Mouse (Mus musculus): Measurements from ENCODE around the gene Rgcc. TPM values are rescaled to one million over a fixed set of nuclear protein-coding genes. Genes with fewer than 3 reads are reported as not detected.

Rgcc gene
- total RNA-seq, 2 experiments from 2014 or later: 122 to 238 TPM

DNA sequence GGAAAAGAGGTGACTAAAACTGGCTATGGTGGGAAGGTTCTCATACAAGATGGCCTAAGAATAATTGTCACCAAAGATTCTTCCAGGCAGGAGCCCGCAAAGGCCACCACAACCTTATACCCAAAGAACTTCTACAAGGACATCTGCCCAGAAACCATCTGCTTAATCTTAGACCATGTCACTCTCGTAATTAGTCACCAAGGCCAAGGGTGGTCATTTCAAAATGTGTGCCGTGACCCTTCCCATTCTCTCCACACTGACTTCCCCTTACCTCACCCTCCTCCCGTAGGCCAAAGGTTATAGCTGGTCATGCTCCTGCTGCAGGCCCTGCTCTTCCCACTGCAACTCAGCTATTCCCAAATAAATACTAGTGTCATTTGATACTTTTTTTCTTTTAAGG is 22.5 kb downstream of the Rgcc start:
- DNase-seq: peak in 1 of 2 experiments; percentile 47

DNA sequence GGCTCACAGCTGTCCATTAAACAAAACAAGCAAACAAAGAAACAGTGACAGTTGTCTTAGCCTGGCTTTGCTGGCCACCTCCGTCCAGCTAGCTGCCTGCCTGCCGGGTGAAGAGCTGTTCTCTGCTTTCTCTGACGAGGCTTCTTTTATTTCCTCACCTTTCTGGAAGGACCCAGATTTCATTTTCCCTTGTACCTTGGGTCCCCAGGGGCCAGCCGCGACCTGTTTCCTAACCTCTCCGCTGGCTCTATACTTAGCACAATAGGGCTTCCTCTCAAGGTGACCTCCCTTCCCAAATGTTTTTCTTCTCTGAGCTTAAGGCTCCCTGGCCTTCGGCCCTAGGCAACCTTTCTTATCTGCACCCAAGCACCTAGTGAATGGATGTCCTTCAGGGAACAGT is 23.5 kb downstream of the Rgcc start:
- DNase-seq: peak in 1 of 2 experiments; percentile 71

DNA sequence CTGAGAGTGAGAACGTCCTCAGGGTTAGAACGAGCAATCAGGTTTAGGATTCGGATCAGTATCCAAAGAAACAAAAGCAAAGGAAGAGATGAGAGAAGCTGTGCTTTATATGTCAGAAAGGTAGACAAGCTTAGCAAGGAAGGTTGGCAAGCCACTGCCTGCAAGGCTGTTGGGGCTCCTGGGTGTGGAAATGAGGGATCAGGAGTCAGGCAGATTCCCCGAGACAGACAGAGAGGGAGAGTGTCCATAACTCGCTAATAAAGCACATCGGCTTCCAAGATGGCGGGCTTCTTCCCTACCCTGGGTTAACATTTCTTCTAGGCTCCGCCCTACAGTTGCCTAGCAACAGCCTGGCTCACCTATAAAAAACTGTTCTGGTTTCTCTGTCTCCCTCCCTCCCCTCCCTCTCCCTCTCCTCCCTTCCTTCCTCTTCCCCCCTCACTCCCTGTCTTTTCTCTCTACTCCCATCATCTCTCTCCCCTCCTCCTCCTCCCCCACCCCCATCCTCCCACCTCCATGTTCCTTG is 25.5 kb downstream of the Rgcc start:
- DNase-seq: no peak

DNA sequence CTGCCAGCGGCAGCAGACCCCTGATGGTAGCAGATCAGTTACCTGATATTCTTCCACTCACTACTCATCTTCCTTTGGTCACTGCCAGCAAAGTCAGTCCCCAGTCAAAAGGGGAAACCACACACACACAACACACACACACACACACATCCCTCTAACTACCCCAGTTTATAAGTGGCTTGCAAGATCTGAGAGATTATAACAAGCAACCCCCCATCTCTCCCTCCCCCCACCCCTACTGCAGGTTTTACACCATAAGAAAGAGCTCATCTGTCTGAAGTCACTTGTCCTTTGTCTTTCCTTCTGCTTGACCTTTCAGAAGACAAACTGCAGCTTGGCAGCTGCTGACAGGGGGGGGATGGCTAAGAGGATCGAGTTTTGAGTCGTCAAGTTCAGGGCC is 26.0 kb downstream of the Rgcc start:
- no peak for DNase-seq

DNA sequence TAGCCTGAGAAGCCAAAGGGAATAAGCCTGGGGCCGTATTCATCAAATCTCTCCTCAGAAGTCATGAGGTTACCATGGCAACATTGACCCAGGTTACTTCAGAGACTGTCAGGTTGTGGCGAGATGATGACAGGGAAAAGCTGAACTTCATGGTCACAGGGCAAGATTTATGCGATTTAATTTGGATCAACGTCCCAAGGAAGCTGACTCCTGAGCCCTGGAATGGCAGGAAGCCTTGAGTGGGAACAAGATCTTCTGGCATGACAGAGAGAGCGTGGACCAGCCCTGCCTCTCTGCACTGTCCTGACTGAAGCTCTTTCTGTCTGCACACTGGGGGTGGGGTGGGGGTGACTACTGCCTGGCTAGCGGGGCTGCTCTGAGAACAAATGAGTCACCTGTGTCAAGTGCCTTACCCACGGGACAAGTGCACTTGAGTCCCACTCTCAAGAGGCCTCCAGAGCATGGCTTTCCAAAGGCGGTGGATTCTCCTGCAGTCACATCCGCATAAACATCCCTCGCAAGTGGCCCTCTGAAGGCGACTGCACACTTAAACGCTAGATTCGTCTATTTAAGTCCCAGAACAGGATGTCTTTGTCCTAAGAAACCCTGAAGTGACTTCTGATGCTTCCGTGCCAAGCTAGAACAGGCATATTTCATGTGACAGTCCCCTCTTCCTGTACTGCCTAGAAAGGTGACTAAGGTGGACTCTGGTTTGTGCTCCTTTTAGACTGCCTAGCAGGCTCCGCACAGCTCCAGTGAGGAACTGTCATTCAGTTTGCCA is 27.6 kb downstream of the Rgcc start:
- peak; percentile 30 to 78 for DNase-seq

DNA sequence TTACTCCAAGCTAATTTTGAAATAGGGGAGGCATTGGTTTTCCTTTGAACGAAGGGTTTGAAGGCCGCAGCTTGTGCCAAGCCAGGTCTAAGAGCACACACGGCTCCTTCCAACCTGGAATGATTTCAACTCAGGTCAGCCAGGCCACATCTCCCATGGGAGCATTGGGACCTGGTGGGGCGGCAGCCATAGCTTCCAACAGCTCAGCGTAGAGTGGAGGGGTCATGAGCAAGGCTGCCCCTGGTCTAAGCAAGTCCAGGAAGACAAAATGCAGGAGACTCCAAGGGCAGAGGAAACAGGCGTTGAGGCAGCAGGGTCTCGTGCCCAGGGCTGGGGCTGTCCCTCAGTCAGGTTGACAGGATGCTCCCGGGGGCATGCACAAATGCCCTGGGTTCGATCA is 28.5 kb downstream of the Rgcc start:
- peak; percentile 38 to 65 for DNase-seq

DNA sequence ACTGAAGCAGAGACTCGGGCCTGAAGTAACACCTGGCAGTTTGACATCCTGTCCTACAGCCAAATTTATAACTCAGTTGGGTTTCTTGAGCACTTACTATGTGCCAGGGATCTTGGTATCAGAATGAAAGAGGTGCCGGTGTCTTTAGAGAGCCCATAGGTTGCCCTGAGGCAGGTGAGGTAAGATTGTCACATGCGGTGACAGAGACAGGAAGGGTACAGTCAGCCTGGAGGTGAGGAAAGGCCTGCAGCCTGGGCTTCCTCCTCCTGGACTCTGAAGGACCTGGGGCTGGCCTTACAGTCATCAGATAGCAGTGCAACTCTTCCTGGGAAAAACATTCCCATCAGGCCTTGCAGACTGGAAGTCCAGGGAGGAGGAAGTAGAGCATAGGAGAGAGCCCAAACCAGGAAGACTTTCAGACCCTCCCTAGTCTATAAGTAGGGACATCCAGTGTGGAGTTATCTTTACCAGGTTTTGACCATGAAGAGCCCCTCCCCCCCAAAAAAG is 29.2 kb downstream of the Rgcc start:
- DNase-seq: no peak

DNA sequence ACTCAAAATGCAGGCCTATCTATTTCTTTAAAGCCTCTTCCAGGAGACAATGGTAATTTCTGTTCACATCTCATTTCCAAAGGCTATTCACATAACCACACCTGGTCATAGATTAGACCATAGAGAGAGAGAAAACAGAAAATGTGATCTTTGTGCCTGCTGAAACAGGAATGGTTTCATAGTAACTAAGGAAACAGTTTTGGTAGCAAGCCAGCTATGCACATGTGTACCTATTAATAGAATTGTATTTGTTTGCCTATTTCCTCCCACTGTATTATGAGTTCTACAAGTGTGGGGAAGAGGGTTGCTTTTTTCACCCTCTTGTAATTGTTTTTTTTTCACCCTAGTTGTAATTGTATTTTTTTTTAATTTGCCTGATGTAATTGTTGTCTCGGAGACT is 31.9 kb downstream of the Rgcc start:
- no peak for DNase-seq

DNA sequence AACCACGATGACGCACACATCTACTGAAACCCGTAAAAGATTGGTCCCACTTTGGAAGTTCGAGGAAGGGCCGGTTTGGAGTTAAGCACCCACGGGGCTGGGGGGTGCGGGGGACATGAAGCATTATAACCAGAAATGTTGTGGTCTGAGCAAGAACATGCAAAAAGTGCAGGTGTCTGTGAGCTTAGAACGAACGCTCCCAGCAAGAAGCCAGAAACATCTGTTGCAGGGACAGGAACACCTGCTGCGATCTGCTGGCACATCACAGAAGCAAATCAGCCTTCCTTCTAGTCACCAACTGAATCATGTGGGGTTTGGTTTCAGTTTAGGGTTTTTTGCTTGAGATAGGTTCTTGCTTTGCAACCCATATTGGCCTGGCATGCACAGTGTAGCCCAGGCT is 33.6 kb downstream of the Rgcc start:
- no peak for DNase-seq

DNA sequence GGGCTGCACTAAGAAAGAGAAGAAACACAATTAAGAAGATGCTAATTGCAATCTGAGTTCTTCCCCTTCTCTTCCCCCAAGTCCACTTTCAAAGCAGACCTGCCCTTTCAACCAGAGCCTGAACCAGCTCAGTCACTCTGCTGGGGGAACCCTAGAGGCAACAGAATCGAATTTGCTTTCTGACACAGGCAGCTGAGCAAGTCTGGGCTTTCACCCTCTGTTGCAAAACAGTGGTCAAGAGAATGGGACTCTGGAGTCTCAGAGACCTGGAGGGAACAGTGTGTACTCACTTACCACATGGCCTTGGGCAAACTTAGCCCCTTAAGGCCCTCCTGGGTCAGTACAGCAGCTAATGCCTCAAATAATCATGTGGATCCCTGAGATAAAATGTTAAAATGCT is 34.1 kb downstream of the Rgcc start:
- DNase-seq: no peak

DNA sequence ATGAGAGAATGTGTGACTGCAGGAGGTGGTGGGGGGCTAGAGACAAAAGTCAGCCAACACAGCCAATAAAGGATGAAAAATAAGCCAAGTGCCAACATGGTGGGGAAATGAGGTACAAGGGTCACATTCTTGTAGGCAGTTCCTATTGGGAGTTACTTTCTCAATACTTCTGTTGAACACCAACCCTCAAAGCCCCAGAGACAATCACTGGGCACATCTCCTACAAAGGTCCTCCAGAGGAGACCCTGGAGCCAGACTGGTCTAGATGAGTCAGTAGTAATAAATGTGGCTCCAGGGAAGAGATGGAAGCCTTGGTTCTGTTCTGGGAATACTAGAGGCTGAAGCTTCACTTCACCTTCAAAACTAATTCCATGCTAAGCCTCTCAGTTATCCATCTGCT is 35.0 kb downstream of the Rgcc start:
- peak in 1 of 2 experiments; percentile 49 for DNase-seq

DNA sequence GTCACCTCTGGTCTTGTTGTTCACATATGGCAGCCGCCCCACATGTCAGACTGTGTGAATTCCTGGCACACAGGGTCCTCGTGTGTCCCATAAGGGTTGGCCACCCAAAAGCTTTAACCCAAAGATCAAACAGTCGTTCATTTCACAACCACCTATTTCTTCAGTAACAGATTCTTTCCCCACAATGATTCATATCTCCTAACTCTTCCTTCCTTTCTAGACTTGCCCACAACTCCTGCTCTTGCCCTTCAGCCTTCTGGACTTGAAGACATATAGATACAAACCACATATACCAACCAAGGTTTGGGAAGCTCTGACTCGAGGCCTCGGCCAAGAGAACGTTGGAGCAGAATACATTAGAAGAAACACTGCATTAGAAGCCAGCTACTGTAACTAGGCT is 35.7 kb downstream of the Rgcc start:
- no peak for DNase-seq

DNA sequence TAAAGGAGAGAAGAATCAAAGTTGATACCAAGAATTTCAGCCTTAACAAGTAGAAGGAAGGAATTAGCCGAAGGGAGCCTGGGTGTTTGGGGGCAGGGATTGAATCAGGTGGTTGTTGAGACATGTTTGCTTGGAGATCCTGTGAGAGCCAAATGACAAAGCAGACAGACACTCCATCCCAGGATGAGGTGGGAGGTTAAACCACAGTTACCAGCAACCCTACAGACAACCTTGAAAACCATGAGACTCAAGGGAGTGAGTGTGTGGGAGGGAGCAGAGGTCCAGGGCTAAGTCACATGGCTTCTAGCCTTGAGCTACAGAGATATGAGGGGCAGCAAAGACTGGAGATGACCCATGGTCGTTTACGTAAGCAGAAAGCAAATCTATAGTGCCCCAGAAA is 38.1 kb downstream of the Rgcc start:
- DNase-seq: no peak

DNA sequence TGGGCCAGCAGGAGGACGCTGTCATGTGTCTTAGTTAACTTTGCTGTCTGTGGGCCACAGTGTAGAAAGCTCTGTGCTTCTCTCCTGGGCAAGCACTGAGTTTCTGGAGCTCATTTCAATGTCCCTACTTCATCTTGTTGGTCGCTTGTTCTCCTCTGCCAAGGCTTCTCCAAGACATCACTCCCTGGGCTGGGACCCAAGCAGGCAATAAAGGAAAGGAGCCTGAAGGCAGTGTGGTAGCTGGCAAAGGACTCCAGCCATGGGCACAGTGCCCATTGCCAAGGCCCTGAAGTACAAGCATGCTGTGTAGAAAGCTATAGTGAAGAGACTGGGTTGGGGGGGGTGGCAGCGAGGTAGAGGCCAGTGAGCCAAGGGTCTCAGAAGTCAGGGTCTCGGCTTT is 38.8 kb downstream of the Rgcc start:
- peak; percentile 55 to 71 for DNase-seq

DNA sequence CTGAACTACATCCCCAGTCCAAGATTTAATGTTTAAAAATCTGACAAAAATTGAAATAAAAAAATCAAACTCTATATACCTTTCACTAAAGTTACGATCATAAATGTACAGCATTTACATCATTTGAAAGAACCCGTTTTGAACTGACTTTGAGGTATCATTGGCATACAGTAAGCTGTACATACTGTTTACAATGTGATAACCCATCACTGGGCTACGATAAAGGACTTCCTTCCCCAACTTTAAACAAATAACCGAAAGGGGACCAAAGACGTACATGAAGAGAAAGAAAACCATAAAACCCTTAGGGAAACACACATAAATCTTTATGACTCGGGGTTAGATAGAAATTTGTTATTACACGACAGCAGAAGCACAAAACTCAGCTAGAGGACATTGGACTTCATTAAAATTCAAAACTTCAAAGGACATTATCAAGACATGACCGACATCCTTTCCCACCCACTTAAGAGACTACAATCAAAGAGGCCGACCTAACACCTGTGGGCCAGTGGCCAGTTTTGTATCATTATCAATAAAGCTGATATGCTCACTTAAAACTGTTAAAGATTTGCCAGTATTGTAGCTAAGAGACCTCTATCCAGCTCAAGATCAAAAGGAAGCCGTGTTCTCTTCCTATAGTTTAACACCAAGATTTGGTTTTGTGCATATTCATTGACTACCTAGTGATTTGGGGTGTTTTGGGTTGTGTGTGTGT is 42.2 kb downstream of the Rgcc start:
- DNase-seq: no peak

DNA sequence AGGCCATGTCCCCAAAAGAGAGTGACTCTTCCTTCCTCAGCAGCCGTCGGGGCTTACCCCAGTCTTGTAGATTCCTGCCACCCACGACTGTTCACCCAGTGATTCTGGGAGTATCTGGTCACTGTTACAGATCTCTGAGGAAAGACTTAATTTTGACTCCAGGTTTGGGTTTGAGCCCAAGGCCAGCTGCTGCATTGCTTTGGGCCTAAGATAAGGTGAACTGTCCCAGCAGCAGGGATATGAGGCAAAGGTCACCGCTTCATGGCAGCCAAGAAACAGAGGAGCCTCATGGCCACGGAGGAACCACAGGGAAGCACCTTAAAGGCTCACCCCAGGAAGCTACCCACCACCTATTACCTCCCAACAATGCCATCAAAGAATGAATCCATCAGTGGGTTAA is 44.8 kb downstream of the Rgcc start:
- peak; percentile 46 to 56 for DNase-seq

DNA sequence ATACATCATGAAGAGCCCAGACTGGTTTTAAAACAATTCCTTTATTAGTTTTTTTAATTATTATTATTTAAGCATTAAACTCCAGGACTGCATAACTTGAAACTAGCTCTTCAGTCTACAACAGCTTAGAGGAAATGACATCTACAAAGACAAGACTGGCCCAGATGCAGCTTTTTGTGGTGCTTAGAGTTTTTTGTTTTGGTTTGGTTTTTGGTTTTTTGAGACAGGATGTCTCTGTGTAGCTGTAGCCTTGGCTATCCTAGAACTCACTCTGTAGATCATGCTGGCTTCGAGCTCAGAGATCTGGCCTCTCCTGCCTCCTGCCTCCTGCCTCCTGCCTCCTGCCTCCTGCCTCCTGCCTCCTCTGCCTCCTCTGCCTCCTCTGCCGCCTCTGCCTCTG is 45.7 kb downstream of the Rgcc start:
- DNase-seq: no peak

DNA sequence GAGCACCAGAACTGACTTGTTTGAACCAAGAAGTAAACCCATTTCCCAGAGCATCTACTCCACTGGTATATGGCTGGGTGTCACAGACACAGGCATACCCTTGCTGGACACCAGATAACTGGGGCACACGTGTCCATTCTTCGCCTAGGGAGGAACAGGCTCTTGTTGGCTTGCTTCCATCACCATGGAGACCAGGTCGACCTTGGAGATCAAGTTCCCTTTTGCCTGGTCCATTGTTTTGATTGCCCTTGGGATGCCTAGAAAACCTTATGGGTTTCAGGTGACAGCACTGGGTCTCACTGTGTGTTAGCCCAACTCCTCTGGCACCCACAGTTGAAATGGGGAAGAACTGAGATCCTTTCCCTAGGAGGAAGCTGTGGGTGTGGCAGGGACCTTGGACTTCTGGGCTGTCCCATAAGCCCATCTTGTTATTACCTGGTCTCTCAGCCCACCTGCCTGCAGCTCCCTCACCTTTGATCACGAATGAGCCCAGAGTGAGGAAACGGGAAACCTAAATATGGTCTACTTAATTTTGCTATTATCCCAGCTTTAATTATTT is 49.6 kb downstream of the Rgcc start:
- no peak for DNase-seq

DNA sequence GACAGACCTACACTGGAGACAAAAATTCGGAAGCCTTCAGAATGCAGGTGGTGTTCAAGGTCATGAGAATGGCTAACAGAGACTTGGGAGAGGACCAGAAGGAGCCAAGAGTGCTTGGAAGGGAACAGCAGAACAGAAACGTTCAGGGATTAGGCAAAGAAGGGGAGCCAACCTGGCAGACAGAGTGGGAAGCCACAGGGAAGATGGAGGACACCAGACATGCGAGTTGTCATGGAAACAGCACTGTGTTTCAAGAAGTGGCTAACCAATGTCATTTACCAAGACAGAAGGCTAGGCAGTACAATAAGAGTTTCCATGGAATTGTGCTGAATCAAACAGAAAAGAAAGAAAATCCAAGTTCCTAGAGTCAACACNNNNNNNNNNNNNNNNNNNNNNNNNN is 56.9 kb downstream of the Rgcc start:
- DNase-seq: no peak

DNA sequence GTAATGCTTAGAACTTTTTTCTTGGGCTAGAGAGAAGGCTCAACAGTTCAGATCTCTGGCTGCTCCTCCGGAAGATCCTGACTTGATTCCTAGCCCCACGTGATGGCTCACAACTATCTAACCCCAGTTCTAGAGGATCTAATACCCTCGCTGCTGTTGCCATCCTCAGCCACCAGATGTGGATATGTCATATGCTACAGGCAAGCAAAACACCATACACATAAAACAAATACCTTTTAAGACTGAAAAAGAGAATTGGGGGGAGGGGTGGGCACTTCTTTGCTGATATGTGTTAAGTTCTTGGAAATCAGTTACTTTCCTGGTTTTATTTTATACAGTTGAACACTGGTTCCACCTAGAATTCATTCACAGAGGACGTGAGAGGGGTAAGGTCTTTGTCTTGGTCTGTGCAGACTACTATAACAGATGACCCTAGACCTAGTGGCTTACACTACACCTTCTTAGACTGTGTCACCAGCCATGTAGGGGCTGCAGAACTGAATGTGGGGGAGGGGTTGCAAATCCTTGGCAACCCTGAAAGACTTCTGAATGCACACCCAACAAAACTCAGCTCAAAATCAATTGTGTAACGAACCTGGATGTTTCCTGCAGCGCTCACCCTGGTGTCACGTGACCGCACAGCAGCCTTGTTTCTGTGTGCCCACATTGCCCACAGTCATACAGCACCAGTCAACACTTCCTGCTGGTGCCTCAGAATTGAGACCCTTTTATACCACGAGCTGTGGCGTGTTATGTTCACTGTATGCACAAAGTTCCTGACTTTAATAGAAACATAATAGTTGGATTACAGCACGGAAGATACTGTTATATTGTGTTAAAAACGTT is 58.2 kb downstream of the Rgcc start:
- no peak for DNase-seq

DNA sequence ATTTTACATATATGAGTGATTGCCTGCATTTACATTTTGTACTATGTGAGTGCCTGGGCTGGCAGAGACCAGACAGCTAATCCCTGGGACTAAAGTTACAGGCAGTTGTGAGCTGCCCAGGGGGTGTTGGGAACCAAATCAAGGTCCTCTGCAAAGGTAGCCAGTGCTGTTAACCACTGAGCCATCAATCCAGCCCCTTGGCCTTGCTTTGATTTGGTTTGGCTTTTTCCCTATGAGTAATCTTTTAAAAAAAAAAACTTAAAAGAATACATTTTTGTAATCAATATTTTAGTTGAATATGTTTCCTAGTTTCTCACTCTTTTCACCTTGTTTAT is 59.1 kb downstream of the Rgcc start:
- peak; percentile 25 to 42 for DNase-seq

All from adrenal gland, postnatal 36 days (tissue).